Mouse (Mus musculus) G1E (cell line): ENCODE measurements around the gene Ppp1r12b. TPM values are rescaled to one million over a fixed set of nuclear protein-coding genes. Genes with fewer than 3 reads are reported as not detected.

Experiments
- ATAC-seq: 2 replicates; pipeline ENCODE4 v1.8.0; 2016; ENCODE audit warnings: mild to moderate bottlenecking; ENCODE audit not compliant: insufficient number of reproducible peaks, poor library complexity, low FRiP score, severe bottlenecking; ENCODE audit errors: extremely low read depth
- DNase-seq: peaks from one replicate; pipeline ENCODE4 v3.0.0; 2012; ENCODE audit warnings: low spot score
- H3K27me3 ChIP-seq: 2 replicates; pipeline ENCODE4 v1.6.1; 2012; ENCODE audit warnings: mild to moderate bottlenecking, low read length, inconsistent platforms; ENCODE audit not compliant: insufficient read depth
- H3K36me3 ChIP-seq: replicated peaks from 2 replicates; pipeline ENCODE3; 2012; ENCODE audit warnings: mild to moderate bottlenecking, inconsistent platforms
- H3K4me1 ChIP-seq: 2 replicates; pipeline ENCODE4 v1.6.1; 2012; ENCODE audit warnings: low read depth, low read length, inconsistent platforms, mixed read lengths; ENCODE audit not compliant: insufficient read depth
- H3K4me3 ChIP-seq: 2 replicates; pipeline ENCODE4 v1.5.1; 2012; ENCODE audit warnings: low read depth, mild to moderate bottlenecking, inconsistent platforms, low read length, moderate library complexity, mixed read lengths
- H3K9me3 ChIP-seq: replicated peaks from 2 replicates; pipeline ENCODE4 v1.6.1; 2012; ENCODE audit warnings: inconsistent platforms
- CTCF ChIP-seq: IDR thresholded peaks from 2 replicates; pipeline ENCODE4 v1.5.1; 2012; ENCODE audit warnings: low read depth, low read length, inconsistent platforms, mixed read lengths
- GATA1 ChIP-seq: IDR thresholded peaks from 2 replicates; pipeline ENCODE4 v1.6.1; 2012; ENCODE audit warnings: borderline replicate concordance, low read length, inconsistent platforms, mixed read lengths
- GATA2 ChIP-seq: IDR thresholded peaks from 2 replicates; pipeline ENCODE4 v1.6.1; 2012; ENCODE audit warnings: low read depth, low read length, inconsistent platforms, borderline replicate concordance
- POLR2AphosphoS5 ChIP-seq: IDR thresholded peaks from 2 replicates; pipeline ENCODE4 v1.6.1; 2012; ENCODE audit warnings: low read depth, low read length, inconsistent platforms; ENCODE audit not compliant: insufficient replicate concordance
- TAL1 ChIP-seq: conservative IDR thresholded peaks from 2 replicates; pipeline ENCODE4 v1.6.1; 2012; ENCODE audit warnings: low read depth, low read length, inconsistent platforms, mixed read lengths
- polyA plus RNA-seq: library from polyadenylated mRNA; stranded (reverse); fragments of >175 nt; gene quantifications from 2 replicates; pipeline ENCODE4 v1.2.3, GENCODE M21; 2012
- total RNA-seq, 2 experiments: library from RNA; stranded (forward) in 1 of 2; stranded (reverse) in 1 of 2; fragments of 200-1000 nt in 1 of 2; fragments of >200 nt in 1 of 2; fragmentation: Nextera tagmentation in 1 of 2; gene quantifications; 2 replicates each; pipeline ENCODE4 v1.2.3; 2014 to 2017

Gene Ppp1r12b
- total and polyA plus RNA-seq, 3 experiments, result 1.7 to 15.7 (median 8.2) TPM

GRCm38 (mm10) chr1:134819196-134819595 lies 136.5 kb downstream of the Ppp1r12b start:
- no peak for TF ChIP-seq GATA1
- TF ChIP-seq POLR2AphosphoS5, result 0 out of 2 replicates have a peak, but pooled peaks have one; percentile 47
- no peak for TF ChIP-seq TAL1
- H3K36me3 ChIP-seq, result peaks cover 11% of the 10 kb centered on the region
- H3K4me1 ChIP-seq, result no peaks in the 10 kb centered on the region
- H3K9me3 ChIP-seq, result no peaks in the 10 kb centered on the region
- DNase-seq, result no peak
- no peaks in the 10 kb centered on the region for H3K27me3 ChIP-seq
- ATAC-seq, result no peak
- no peak overlapping the region for H3K4me3 ChIP-seq

GRCm38 (mm10) chr1:134818716-134819115 lies 137.0 kb downstream of the Ppp1r12b start:
- H3K9me3 ChIP-seq, result no peaks in the 10 kb centered on the region
- no peaks in the 10 kb centered on the region for H3K4me1 ChIP-seq
- H3K36me3 ChIP-seq, result peaks cover 11% of the 10 kb centered on the region
- no peak overlapping the region for H3K4me3 ChIP-seq
- no peak for TF ChIP-seq TAL1
- no peak for TF ChIP-seq GATA1
- TF ChIP-seq GATA2, result no peak
- no peak for TF ChIP-seq POLR2AphosphoS5
- no peak for TF ChIP-seq CTCF
- DNase-seq (no peak), ATAC-seq (no peak)
- H3K27me3 ChIP-seq, result no peaks in the 10 kb centered on the region

- no peak for TF ChIP-seq POLR2AphosphoS5
- no peak for TF ChIP-seq GATA2
- no peak for TF ChIP-seq GATA1
- TF ChIP-seq CTCF, result no peak
- TF ChIP-seq TAL1, result no peak
- Histone ChIP-seq H3K36me3 (peaks cover 9% of the 10 kb centered on the region), H3K4me1 (no peaks in the 10 kb centered on the region), H3K27me3 (no peaks in the 10 kb centered on the region), H3K9me3 (no peaks in the 10 kb centered on the region), H3K4me3 (no peak overlapping the region)
- ATAC-seq, result no peak
- no peak for DNase-seq
Measured at GRCm38 (mm10) chr1:134817916-134818595, 137.7 kb downstream of the Ppp1r12b start.

GRCm38 (mm10) chr1:134817120-134817519 lies 138.6 kb downstream of the Ppp1r12b start:
- ATAC-seq (no peak), DNase-seq (no peak)
- no peak for TF ChIP-seq POLR2AphosphoS5
- TF ChIP-seq CTCF, result no peak
- no peak for TF ChIP-seq TAL1
- no peak for TF ChIP-seq GATA1
- TF ChIP-seq GATA2, result no peak

GRCm38 (mm10) chr1:134816617-134817016 lies 139.1 kb downstream of the Ppp1r12b start:
- H3K4me3 ChIP-seq, result no peak overlapping the region
- no peaks in the 10 kb centered on the region for H3K27me3 ChIP-seq
- no peaks in the 10 kb centered on the region for H3K9me3 ChIP-seq
- TF ChIP-seq CTCF (no peak), TAL1 (no peak), POLR2AphosphoS5 (no peak), GATA2 (no peak), GATA1 (no peak)
- no peaks in the 10 kb centered on the region for H3K4me1 ChIP-seq
- ATAC-seq, result no peak
- DNase-seq, result no peak
- peaks cover 9% of the 10 kb centered on the region for H3K36me3 ChIP-seq

More at GRCm38 (mm10) chr1:134817120-134817519, 138.6 kb downstream of the Ppp1r12b start:
- no peaks in the 10 kb centered on the region for H3K4me1 ChIP-seq
- H3K36me3 ChIP-seq, result peaks cover 9% of the 10 kb centered on the region
- H3K4me3 ChIP-seq, result no peak overlapping the region
- no peaks in the 10 kb centered on the region for H3K9me3 ChIP-seq
- no peaks in the 10 kb centered on the region for H3K27me3 ChIP-seq

- H3K9me3 ChIP-seq, result no peaks in the 10 kb centered on the region
- no peak overlapping the region for H3K4me3 ChIP-seq
- no peaks in the 10 kb centered on the region for H3K27me3 ChIP-seq
- no peaks in the 10 kb centered on the region for H3K4me1 ChIP-seq
- DNase-seq (no peak), ATAC-seq (no peak)
- H3K36me3 ChIP-seq, result peaks cover 9% of the 10 kb centered on the region
- no peak for TF ChIP-seq GATA2
- TF ChIP-seq POLR2AphosphoS5, result no peak
- no peak for TF ChIP-seq GATA1
- no peak for TF ChIP-seq TAL1
- no peak for TF ChIP-seq CTCF
Measured at GRCm38 (mm10) chr1:134815748-134816147, 140.0 kb downstream of the Ppp1r12b start.
